Mouse (Mus musculus) kidney, postnatal 14 days (tissue): ENCODE results near the gene Mast4.

Experiments used
- DNase-seq: peaks from one replicate; pipeline ENCODE4 v3.0.0; 2022; ENCODE audit warnings: mixed read lengths

Mast4 gene

DNA sequence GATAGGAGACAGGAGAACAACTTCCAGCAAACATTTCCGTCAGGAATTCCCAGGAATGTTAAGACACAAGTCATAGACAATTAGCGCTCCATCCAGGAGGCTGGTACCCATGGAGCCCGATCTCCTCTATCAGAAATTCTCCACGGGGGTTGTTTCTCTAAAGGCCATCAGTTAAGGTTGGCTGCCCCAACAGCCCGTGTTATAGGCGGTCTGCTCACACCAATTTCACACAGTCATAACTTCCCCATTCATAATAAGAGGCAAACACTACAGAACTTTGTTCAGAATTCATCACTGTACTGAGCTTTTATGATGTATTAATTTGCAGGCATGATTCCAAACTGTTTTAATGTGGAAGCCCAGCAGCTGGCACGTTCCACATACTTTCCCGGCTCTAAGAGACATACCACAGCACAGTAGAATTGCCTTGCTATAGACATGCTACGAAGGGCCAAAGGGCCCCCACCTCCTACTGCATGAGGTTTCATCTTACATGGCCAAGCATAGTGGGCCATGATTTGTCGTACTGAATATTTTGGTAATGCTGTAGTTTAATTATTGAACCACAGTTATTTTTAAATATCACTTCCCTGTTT lies 19.1 kb downstream of the Mast4 start:
- DNase-seq = no peak

DNA sequence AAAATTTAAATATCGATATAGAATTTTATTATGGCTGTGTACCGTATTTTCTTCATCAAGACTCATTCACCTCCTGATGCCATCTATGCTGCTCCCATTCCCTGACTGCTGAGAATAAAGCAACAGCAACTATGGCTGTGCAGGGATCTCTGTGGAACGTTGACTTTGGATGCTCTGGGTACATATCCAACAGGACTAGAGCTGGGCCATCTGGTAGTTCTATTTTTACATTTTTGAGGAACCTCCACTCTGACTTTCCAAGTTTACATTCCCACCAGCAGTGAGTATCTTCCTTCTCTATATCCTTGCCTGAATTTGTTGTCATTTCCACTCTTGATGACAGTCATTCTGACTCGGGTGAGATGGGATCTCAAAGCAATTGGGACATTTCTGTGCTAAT lies 26.0 kb downstream of the Mast4 start:
- no peak for DNase-seq

DNA sequence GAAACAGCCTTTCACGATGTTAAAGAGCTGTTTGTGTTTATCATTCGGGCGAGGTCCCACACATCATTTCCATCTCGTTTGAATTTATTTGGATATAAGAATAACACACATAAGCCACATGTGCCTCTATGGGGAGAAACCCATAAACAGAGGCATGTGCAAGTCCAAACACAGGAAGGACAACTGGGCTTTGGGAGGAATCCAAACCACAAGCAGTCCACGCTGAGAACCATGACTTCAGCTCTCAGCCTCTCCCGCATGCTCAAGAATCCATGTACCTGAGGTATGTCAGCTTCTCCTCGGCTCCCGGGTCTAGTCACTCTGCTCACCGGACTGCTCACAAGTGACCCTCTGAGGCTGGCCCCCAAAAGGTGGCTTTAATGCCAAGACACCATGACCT lies 30.5 kb downstream of the Mast4 start:
- DNase-seq = no peak

DNA sequence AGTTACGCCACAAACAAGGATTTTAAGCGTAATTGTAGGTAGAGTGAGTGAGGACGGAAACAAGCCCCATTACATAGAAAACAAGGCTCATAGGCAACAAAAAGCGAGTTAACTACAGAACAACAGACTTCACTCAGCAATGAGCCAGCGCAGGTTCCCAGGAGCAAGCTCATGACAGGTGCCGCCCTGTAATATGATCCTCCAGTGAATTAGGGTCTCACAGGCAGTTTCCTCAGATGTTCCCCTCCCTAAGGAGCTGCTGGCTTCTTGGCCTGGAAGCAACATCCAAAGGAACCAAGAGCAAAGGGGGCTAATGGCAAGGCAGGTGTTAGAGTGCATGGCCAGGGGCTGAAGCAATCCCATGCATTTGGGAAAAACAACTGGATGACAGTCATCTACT lies 31.8 kb downstream of the Mast4 start:
- DNase-seq = no peak

DNA sequence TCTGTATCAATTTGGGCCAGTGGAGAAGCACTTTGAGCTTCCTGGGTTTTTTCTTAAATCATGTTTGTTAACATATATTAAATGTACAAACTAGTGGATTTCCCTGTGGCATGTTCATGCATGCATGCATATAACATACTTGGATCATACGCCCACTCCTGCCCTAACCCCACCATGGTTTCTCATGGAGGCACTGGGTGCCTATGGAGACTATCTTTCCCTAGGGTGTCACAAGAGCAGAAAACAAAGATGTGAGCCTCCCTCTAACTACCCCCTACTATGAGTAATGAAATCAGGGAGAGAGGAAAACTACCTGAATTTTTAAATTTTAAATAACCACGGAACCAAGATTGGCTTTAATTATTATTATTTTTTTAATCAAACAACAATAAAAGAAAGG lies 32.2 kb downstream of the Mast4 start:
- DNase-seq = no peak

DNA sequence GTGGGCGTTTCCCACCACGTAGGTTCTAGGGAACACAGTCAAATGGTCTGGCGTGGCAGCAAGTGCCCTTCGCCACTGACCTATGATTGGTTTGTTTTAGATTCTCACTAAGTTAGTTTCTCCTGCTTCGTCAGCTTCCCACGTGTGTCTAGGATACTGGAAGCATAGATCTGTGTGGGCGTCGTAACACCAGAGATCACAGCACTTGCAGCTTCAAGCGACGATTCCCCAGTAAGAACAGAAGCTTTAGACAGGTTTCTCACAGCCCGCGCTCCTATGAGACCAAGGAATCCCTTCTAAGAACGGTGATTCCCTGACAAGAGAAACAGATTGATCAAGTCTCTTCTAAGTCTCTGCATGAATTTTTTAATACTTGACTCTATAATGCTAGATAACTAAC lies 39.9 kb downstream of the Mast4 start:
- no peak for DNase-seq

DNA sequence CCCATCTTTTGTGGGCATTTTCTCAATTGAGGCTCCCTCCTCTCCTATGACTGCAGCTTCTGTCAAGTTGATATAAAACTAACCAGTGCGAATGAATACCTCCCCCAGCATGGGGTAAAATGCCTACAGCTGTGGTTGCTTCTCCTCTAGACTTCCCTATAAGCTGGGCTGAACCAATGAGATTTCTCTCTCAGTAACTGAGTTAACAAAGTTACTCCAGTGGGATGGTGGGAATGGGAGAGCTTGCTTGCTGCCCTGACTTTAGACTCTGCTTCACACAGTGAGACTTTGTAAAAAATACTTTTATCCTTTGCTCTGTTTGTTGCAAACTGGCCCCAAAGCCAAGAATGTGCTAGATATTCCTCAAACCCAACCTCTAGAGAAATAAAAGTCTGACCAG lies 41.2 kb downstream of the Mast4 start:
- DNase-seq = no peak

DNA sequence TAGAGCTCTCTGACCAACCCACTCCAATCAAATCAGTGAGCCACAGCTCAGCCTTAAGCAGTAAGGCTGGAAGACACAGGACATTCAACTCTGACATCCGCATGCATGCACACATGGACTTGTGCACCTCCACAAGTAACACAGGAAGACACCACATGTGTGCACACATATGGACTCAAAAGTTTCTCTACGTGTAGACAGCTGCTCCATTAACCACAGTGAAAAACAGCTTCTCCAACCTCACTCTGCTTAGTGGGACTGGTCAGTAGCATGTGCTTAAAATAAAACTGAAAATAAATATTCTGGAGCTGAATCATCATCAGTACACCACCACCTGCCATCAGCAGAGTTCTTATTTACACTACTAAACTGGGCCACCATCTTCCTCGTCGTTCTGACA lies 43.2 kb downstream of the Mast4 start:
- no peak for DNase-seq

DNA sequence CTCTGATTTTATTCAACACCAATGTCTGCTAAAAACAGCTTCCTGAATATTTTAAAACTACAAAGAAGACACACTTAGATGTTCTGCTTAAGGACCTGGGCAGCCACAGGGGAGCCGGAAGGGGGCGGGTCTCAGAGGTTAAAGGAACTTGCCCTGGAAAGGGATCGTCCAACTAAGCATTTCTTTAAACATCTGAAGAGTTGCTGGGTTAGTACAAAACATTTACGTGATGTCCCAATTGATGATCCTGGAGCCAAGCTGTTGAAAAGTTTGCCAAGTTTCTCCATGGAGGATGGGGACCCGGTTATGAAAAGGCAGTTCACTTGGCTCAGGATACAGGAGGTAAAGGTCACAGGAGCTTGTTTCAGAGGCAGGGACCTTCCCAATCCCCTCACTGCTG lies 48.5 kb downstream of the Mast4 start:
- peak; percentile 8 for DNase-seq

DNA sequence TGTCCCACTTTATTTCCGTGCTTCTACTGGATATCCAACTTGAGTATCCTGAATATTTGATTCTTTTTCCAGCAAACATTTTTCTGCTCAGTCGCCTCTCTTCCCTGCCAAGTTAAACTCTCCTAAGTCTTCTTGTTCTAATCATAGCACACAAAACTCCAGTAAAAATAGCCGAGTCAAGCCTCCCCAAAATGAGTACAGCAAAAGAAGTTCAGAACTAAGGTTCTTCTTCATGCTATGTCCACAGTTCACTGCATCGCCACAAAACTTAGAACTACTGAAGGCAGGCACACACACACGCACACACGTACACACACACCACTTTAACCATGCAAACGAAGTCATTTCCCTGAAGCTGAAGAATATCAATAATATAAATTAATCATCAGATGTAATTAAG lies 49.3 kb downstream of the Mast4 start:
- DNase-seq = no peak

DNA sequence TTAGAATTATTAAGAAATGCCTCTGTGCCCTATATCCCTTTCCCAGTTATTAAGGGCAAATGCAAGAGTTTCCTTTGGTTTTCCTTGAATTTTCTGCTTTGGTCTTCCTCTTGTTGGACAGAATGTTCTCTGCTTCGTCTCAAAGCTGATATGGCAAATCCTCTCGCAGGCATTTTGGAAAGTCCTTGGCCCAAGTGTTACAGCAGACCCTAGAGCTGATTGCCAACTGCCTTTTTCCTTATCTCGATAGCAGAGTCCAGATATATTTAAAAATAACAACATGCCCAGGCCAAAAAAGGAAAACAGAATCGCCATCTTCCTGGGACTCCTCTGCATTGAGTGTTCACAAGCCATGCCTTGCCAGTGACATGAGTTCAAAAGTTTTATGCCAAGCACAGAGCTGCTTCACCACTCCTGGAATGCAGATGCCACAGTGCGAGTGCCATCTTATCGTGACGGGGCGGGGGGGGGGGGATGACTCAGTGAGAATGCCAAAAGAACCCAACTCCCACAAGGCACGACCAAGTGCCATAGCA lies 63.4 kb downstream of the Mast4 start:
- DNase-seq = no peak

DNA sequence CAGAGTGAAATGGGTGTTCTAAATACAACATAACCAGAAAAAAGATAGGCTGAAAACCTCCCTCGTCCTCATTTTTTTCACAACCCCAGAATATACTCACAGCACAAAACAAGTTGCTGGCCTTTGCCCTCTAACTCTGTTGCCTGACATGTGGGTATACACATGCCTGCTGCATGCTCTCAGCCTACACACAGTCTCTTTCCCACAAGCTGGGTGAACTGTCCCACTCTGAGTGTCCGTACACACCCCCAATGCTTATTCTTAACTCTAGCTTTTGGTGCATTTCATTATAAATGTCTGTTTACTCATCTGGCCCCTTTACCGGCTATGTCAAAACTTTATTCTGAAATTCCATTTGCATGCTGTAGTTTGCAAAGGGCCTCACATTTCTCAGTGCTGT lies 71.6 kb downstream of the Mast4 start:
- DNase-seq = no peak

DNA sequence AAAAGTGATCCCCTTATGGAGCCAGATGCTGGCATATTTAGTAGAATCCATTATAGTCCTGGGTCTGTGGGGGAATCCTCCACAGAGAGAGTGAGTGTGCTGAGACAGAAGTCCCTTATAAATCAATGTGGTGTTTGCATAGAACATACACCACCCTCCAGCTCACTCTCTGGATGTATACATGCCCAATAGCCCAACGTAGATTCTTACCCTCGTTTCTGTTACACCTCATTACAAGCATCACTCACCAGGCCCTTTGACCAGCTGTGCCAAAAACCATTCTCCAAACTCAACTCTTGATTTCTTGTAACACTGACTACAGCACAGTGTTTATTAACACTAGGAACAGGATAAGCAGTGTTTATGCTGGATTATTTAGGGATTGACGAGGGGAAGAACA lies 72.2 kb downstream of the Mast4 start:
- no peak for DNase-seq

DNA sequence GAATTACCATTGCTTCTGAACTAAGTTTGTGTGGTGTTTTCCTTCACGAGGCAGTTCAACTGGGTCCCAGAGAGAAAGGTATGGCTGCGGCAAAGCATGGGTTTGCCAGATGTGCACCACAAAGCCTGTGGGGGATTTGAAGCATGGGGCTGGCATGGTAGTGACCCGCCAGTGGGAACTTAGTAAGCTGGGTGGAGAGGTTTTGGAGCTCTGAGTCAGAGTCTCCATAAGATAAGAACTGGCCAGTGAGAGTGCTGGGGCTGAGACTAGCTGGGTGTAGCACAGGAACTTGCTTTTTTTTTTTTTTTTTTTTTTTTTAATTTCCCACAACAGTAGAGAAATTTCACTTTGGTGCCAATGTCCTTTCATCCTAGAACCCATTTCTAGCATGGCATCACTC lies 73.9 kb downstream of the Mast4 start:
- no peak for DNase-seq

DNA sequence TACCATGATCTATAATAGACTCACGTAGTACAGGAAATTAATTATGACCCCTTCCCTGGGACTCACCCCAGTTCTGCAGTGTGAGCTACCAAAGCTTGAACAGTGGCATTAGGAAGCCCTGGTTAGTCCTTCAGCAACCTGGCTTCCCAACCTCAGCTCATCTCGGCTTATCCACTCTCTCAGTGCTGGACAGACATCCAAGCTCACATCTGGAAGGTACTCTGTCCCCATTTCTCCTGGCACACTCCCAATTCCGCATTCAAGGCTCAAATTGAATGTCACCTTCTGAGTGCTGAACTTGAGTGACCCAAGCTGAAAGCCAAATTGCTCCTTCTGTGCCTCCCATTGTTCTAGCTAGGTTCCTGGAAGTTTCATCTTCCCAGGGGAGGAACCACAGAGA lies 76.2 kb downstream of the Mast4 start:
- no peak for DNase-seq

DNA sequence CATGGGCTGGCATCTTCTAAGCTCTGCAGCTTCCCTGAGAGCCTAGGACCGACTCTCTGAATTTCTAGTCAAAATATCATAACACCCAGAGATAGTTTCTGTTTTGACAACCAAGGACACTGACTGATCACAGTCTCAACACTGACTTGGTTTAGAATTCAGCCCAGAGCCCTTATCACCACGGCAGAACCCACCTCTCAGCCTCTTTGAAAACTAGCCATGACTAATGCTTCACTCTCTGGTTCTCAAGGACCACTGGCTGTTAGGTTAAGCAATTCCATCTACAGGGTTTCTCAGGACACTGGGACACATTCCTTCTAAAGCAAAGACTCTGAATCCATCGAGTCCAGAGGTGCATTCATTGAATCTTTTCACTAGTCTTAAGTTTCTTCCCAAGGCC lies 79.4 kb downstream of the Mast4 start:
- DNase-seq = no peak

DNA sequence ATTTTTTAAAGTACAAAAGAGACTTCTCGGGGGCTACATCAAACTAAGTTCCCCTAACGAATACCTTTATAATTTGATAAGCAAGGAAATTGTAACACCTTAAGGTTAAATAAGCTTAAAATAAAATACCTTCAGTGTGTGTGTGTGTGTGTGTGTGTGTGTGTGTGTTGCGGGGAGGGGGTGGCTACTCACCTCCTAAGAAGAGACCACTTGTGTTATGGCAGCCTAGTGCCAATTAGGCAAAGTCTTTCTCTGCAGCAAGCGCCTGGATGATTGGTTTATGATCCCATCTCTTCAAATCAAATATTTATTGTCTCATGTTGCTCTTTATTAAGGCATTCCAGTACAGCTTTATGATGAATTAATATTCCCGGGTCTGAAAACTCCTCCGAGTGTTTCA lies 81.2 kb downstream of the Mast4 start:
- DNase-seq = no peak

DNA sequence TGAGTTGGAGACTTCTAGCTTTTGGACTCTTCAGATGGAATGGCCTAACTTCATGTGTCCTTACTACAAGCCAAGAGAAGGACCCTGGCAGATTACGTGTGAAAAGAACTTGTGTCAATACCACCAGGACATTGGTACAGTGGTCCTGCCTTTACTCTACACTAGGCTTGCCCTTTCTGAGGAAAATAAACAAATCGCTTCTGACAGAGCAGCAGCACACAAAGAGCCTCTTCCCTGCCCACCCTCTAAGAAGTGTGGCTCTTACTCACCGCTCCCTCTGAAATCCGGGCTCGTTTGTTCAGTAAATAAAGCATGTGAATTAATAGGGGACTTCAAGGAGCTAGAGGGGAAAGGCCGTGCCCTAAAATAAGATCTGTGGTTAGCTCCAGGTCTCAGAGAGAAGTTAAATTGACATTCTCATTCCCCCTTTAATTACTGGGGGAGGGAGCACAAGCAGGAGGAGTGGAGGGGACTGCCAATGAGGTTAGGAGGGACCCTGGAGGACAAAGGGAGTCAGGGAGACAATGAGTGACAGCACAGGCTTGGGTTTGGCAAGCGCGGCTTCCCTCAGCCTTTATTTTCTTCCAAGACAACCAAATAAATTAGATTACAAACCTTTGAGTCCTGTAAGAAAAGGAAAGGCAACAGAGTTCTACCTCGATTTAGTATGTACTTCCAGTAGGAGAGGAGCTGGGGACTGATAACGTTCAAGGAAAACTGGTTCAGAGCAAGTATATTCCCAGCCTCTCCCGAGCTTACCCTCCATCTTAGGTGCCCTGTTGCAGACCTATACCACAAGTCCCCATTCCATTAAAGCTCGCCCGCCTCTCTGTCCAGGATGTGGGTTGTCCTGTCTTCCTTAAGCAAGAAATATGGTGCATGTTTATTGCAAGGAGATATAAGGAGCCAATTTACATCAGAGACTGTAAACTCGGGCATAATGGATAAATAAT lies 85.9 kb downstream of the Mast4 start:
- no peak for DNase-seq

DNA sequence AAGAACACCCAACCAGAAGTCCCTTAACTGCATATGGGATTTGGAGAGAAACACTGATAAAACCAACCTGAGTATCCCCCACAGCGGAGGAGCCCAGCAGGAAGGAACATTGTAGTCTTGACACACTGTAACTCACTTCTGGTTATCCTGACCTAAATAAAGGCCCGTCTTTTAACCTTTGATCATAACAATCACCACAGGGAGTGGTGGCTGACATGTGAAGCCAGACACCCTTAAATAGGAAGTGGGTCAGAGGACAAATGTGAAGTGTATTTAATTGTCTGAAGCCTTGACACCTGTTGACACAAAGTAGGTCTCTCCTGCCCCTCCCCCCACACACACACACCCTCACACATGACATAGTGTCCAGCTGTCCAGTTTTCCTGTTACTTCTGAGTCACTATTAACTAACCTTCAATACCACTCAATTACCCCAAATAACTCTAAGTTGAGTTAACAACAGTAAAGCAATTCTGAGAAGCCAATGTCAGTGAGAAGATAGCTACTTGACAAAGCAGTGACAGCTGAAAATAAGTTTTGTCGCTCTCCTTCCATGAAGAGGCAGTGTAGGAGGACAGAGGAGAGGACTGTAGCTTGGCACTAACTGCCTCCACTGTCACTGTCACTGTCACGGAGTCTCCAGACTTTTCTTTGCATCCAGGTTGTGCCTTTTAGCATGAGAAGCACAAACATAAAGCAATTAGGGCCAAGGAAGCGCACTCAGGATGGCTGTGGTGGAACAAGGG lies 87.2 kb downstream of the Mast4 start:
- DNase-seq = no peak

DNA sequence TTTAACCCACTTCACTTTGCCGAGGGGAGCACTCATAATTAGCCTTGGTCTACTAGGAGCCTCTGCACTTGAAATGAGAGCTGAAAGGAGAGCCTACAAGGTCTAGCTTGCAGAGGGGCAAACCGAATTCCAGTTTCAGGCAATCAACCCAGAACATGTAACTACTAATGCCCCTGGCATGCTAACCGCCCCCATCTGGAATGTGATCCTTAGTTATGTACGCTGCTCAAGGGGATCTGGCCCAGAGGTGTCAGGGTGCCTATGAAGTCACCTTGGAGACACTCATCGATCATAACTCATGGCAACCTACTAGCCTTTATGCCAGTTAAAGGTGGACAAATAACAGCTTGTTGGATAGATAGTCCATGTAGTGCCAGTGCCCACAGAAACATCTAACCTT lies 88.9 kb downstream of the Mast4 start:
- DNase-seq = no peak

DNA sequence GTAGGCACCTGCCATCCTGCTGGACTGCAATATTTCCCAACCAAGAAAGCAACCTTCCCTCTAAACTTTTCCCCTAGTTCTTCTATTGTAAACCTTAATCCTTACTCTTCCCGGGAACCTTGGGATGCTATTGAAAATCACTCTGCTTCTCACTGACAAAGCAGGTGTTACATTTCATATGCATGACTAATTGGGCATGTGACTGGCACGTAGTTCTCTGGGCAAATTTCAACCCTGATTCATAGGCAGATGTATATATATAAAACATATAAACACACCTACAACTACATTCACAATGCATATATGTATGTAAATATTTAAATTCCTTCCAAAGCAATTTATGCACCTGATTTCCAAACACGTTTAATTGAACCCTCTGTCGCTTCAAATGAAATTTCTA lies 90.2 kb downstream of the Mast4 start:
- no peak for DNase-seq

DNA sequence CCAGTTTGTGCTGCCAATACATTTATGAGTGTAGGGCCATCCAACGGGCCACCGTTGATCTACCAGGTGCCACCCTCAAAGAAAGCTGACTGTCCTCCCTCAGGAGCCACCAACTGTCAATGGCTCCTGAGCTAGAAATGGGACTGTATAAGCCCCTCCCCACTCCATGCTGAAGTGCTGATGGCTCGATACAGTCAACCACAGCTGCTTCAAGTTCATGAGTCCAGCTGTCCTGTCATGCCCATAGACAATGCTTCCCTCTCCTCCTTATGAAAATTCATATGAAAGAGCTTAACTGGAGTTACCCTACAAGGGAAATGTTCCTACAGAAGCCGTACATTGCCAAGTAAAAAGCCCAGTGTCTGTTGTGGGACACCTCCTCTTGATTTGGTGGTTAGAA lies 93.2 kb downstream of the Mast4 start:
- no peak for DNase-seq

DNA sequence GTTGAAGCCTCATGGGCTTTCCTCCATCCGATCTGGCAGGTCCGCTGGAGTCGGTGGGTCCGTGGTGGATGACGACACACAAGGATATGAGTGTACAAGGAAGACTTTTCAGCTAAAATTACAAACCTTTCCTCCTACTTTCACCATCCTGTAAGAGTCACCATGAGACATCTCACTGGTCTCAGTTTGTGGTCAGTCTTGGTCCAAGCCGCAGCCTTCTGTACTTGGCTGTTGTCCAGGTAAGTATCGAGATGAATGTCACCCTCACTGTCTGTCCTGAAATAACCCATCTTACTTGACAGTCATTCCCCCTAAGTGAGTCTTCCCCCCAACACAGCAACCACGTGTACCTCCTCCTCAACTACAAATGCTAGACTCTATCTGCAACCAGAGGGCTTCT lies 94.6 kb downstream of the Mast4 start:
- no peak for DNase-seq
